ENCODE assay signal across 8 mouse cellular contexts in genomic region chr9:106280386-106280785, GRCm38 (mm10). TPM values are rescaled to one million over a fixed set of nuclear protein-coding genes. Genes with fewer than 3 reads are reported as not detected.
DNase-seq lines count a peak whose midpoint lies in the region; ATAC-seq and TF ChIP-seq lines count a peak whose summit lies in the region.

No protein-coding gene starts in this region.

- no peaks in the 10 kb centered on the region for H3K27me3 ChIP-seq in hindbrain, postnatal 0 days (ENCODE audit: insufficient read depth, low read length)
- H3K27me3 ChIP-seq in liver, adult 2 months (ENCODE audit: control insufficient read depth, insufficient read depth, low read length) = no peaks in the 10 kb centered on the region
- H3K27me3 ChIP-seq in midbrain, embryonic 16.5 days (ENCODE audit: control insufficient read depth, insufficient read depth, low read depth, low read length) = no peaks in the 10 kb centered on the region

- intact Hi-C loops in gastrocnemius, postnatal 14 days (cut with DNase I; ENCODE audit: low total_unique reads) = no loop called here

- peak overlapping the region; percentile 43 for H3K4me3 ChIP-seq in hindbrain, postnatal 0 days (ENCODE audit: low read length)
- peak overlapping the region; percentile 54 for H3K4me3 ChIP-seq in liver, adult 2 months (ENCODE audit: insufficient read depth, low read depth, low read length)
- peak overlapping the region; percentile 46 for H3K4me3 ChIP-seq in midbrain, embryonic 16.5 days (ENCODE audit: low read depth, low read length)

- H3K9me3 ChIP-seq in hindbrain, postnatal 0 days (ENCODE audit: low read length) = no peaks in the 10 kb centered on the region
- H3K9me3 ChIP-seq in midbrain, embryonic 16.5 days (replicated peaks; ENCODE audit: control insufficient read depth, low read length, poor library complexity, severe bottlenecking) = no peaks in the 10 kb centered on the region

- peak overlapping the region; percentile 78 for H3K4me2 ChIP-seq in hindbrain, postnatal 0 days (ENCODE audit: low read depth, low read length)
- peak overlapping the region; percentile 66 for H3K4me2 ChIP-seq in midbrain, embryonic 16.5 days (ENCODE audit: low read length)

- DNase-seq in 416B (ENCODE audit: low read depth) (peak; percentile 88), R1 (ENCODE audit: low read depth, low spot score) (peak; percentile 72)
- DNase-seq in gastrocnemius, postnatal 14 days = peak; percentile 57
- DNase-seq in hindbrain, postnatal 0 days (ENCODE audit: low spot score) = peak; percentile 79
- DNase-seq in liver, adult 2 months (ENCODE audit: extremely low read depth, low read depth, low spot score) = peak; percentile 85
- DNase-seq in testis, postnatal 14 days (ENCODE audit: low spot score) = peak; percentile 61

- H3K9ac ChIP-seq in hindbrain, postnatal 0 days (replicated peaks; ENCODE audit: low read length) = peak overlapping the region; percentile 62
- H3K9ac ChIP-seq in liver, adult 2 months (ENCODE audit: low read depth, low read length) = peak overlapping the region; percentile 88
- H3K9ac ChIP-seq in midbrain, embryonic 16.5 days (ENCODE audit: low read depth, low read length) = peak overlapping the region; percentile 60

- peak overlapping the region; percentile 76 for H3K27ac ChIP-seq in hindbrain, postnatal 0 days
- H3K27ac ChIP-seq in liver, adult 2 months (replicated peaks; ENCODE audit: insufficient read depth, low read depth, low read length) = peak overlapping the region; percentile 93
- peak overlapping the region; percentile 63 for H3K27ac ChIP-seq in midbrain, embryonic 16.5 days (ENCODE audit: low read length)

- H3K36me3 ChIP-seq in hindbrain, postnatal 0 days (ENCODE audit: insufficient read depth, low read length) = 0 out of 2 replicates have a peak, but pooled peaks cover 4% of the 10 kb centered on the region
- no peaks in the 10 kb centered on the region for H3K36me3 ChIP-seq in liver, adult 2 months (ENCODE audit: control insufficient read depth, insufficient read depth, low read length)
- no peaks in the 10 kb centered on the region for H3K36me3 ChIP-seq in midbrain, embryonic 16.5 days (ENCODE audit: control insufficient read depth, insufficient read depth, low read length)

- TF ChIP-seq POLR2A in liver, adult 2 months (IDR thresholded peaks at IDR 0.05; ENCODE audit: extremely low read depth, insufficient read depth, low read length) = no peak

- peak; percentile 51 for ATAC-seq in common myeloid progenitor, adult 5-6 weeks (replicated peaks; ENCODE audit: low read depth, poor library complexity, severe bottlenecking)
- peak; percentile 46 for ATAC-seq in hindbrain, postnatal 0 days
- peak; percentile 38 for ATAC-seq in midbrain, embryonic 16.5 days

- H3K79me2 ChIP-seq in liver, adult 2 months (ENCODE audit: control insufficient read depth, insufficient read depth, low read length) = no peaks in the 10 kb centered on the region

- WGBS in hindbrain, postnatal 0 days = 2% methylated on average over 14 of the region's 14 CpGs
- under 1% methylated on average over 14 of the region's 14 CpGs for WGBS in liver, adult 2 months
- 1% methylated on average over 14 of the region's 14 CpGs for WGBS in midbrain, embryonic 16.5 days

- peak; percentile 82 for TF ChIP-seq CTCF in hindbrain, postnatal 0 days (IDR thresholded peaks at IDR 0.05; ENCODE audit: low read depth)
- TF ChIP-seq CTCF in liver, adult 2 months (IDR thresholded peaks at IDR 0.05; ENCODE audit: low read depth, low read length) = peak; percentile 77

- H3K4me1 ChIP-seq in hindbrain, postnatal 0 days (ENCODE audit: insufficient read depth, low read length) = peaks cover 4% of the 10 kb centered on the region; the same call in 1 of the 2 replicates
- peaks cover 10% of the 10 kb centered on the region for H3K4me1 ChIP-seq in liver, adult 2 months (ENCODE audit: control insufficient read depth, insufficient read depth, low read length)
- peaks cover 16% of the 10 kb centered on the region for H3K4me1 ChIP-seq in midbrain, embryonic 16.5 days (ENCODE audit: control insufficient read depth, insufficient read depth, low read length)

RNA-seq across cellular contexts. Expression of gene Poc1a, which starts 0.5 kb away (rescaled TPM):
- 22.9 and 26.5 TPM in 2 replicates for total RNA-seq in common myeloid progenitor, adult 5-6 weeks (2017)
- total RNA-seq in gastrocnemius, postnatal 14 days (2021) = 1 to 10 TPM; 1.8 to 2.5 TPM
- total RNA-seq in hindbrain, postnatal 0 days (2014; rRNA removed) = 9.3 and 9.8 TPM in 2 replicates
- polyA plus RNA-seq in hindbrain, postnatal 0 days (2015; fragmentation: Nextera tagmentation; extraction: Ambion mirVana) = 9.2 and 10.8 TPM in 2 replicates
- 1.8 and 3.2 TPM in 2 replicates for total RNA-seq in liver, adult 2 months (2014; rRNA removed)
- polyA plus RNA-seq in liver, adult 2 months (2012; rRNA removed) = 3.1 and 3.9 TPM in 2 replicates
- polyA plus RNA-seq in midbrain, embryonic 16.5 days (2015; fragmentation: Nextera tagmentation; extraction: Ambion mirVana) = 8.0 and 9.0 TPM in 2 replicates

RNA-seq across cellular contexts. Expression of gene Alas1, which starts 31.9 kb away (rescaled TPM):
- 76.9 and 90.2 TPM in 2 replicates for total RNA-seq in common myeloid progenitor, adult 5-6 weeks (2017)
- total RNA-seq in gastrocnemius, postnatal 14 days (2021) = 100 to 1,000 TPM; 189 to 234 TPM
- 80.9 and 92.7 TPM in 2 replicates for total RNA-seq in hindbrain, postnatal 0 days (2014; rRNA removed)
- 80.4 and 92.3 TPM in 2 replicates for polyA plus RNA-seq in hindbrain, postnatal 0 days (2015; fragmentation: Nextera tagmentation; extraction: Ambion mirVana)
- 270 and 285 TPM in 2 replicates for total RNA-seq in liver, adult 2 months (2014; rRNA removed)
- polyA plus RNA-seq in liver, adult 2 months (2012; rRNA removed) = 530 and 649 TPM in 2 replicates
- 108 and 112 TPM in 2 replicates for polyA plus RNA-seq in midbrain, embryonic 16.5 days (2015; fragmentation: Nextera tagmentation; extraction: Ambion mirVana)

RNA-seq across cellular contexts. Expression of gene Tlr9, which starts 58.0 kb away (rescaled TPM):
- total RNA-seq in common myeloid progenitor, adult 5-6 weeks (2017) = 0.41 and 0.53 TPM in 2 replicates
- under 1 TPM; 0.42 to 0.43 TPM for total RNA-seq in gastrocnemius, postnatal 14 days (2021)
- total RNA-seq in hindbrain, postnatal 0 days (2014; rRNA removed) = 0.36 and 0.37 TPM in 2 replicates
- polyA plus RNA-seq in hindbrain, postnatal 0 days (2015; fragmentation: Nextera tagmentation; extraction: Ambion mirVana) = 0.09 and 0.11 TPM in 2 replicates
- 0.18 and 0.27 TPM in 2 replicates for total RNA-seq in liver, adult 2 months (2014; rRNA removed)
- polyA plus RNA-seq in liver, adult 2 months (2012; rRNA removed) = 0.37 and 0.61 TPM in 2 replicates
- not detected in 2 replicates for polyA plus RNA-seq in midbrain, embryonic 16.5 days (2015; fragmentation: Nextera tagmentation; extraction: Ambion mirVana)

Comparison
In these comparisons a context has a peak if more than half of its experiments do, and no peak if none do; other contexts are left out.
1. Peak in every context shown above with its lines: DNase-seq, ATAC-seq, H3K4me3 ChIP-seq and H3K27ac ChIP-seq.